Mouse (Mus musculus): ENCODE data around the gene Mapk3. TPM values are rescaled to one million over a fixed set of nuclear protein-coding genes. Genes with fewer than 3 reads are reported as not detected.

Mapk3 gene
- polyA plus RNA-seq, 1 experiment from 2014 or later, result 75.3 TPM

GRCm38 (mm10) chr7:126760956-126761355 is 1.6 kb downstream of the Mapk3 start:
- H3K4me3 ChIP-seq, result peak overlapping the region; percentile 81
- peak overlapping the region; percentile 89; the same call in 1 of the 2 replicates for H3K27ac ChIP-seq
- no peak for ATAC-seq
- H3K9ac ChIP-seq, result peak overlapping the region; percentile 90
- no peaks in the 10 kb centered on the region for H3K27me3 ChIP-seq
- H3K9me3 ChIP-seq (replicated peaks), result no peaks in the 10 kb centered on the region
- peaks cover 34% of the 10 kb centered on the region for H3K4me1 ChIP-seq
- peak overlapping the region; percentile 93 for H3K4me2 ChIP-seq
- WGBS, result 78% methylated on average over 4 of the region's 4 CpGs
- H3K36me3 ChIP-seq (ENCODE audit: poor library complexity, severe bottlenecking), result peaks cover 42% of the 10 kb centered on the region

- peaks cover 34% of the 10 kb centered on the region for H3K4me1 ChIP-seq
- no peak for ATAC-seq
- H3K27ac ChIP-seq, result peak overlapping the region; percentile 65
- no peaks in the 10 kb centered on the region for H3K27me3 ChIP-seq
- peak overlapping the region; percentile 93 for H3K4me2 ChIP-seq
- H3K9ac ChIP-seq, result peak overlapping the region; percentile 90; the same call in 1 of the 2 replicates
- WGBS, result 84% methylated on average over 6 of the region's 6 CpGs
- 0 out of 2 replicates have a peak overlapping the region, but pooled peaks have one; percentile 81 for H3K4me3 ChIP-seq
- H3K36me3 ChIP-seq (ENCODE audit: poor library complexity, severe bottlenecking), result peaks cover 48% of the 10 kb centered on the region
- no peaks in the 10 kb centered on the region for H3K9me3 ChIP-seq (replicated peaks)
Measured at GRCm38 (mm10) chr7:126761529-126762067, 2.2 kb downstream of the Mapk3 start.

GRCm38 (mm10) chr7:126762471-126763008 is 3.1 kb downstream of the Mapk3 start:
- Histone ChIP-seq H3K4me1 (peaks cover 34% of the 10 kb centered on the region), H3K27ac (peak overlapping the region; percentile 65), H3K9me3 (replicated peaks) (no peaks in the 10 kb centered on the region), H3K36me3 (ENCODE audit: poor library complexity, severe bottlenecking) (peaks cover 58% of the 10 kb centered on the region), H3K4me3 (peak overlapping the region; percentile 10; the same call in 1 of the 2 replicates), H3K4me2 (peak overlapping the region; percentile 41), H3K27me3 (no peaks in the 10 kb centered on the region), H3K9ac (peak overlapping the region; percentile 43; the same call in 1 of the 2 replicates)
- no peak for ATAC-seq
- WGBS, result 69% methylated on average over 17 of the region's 17 CpGs

DNA sequence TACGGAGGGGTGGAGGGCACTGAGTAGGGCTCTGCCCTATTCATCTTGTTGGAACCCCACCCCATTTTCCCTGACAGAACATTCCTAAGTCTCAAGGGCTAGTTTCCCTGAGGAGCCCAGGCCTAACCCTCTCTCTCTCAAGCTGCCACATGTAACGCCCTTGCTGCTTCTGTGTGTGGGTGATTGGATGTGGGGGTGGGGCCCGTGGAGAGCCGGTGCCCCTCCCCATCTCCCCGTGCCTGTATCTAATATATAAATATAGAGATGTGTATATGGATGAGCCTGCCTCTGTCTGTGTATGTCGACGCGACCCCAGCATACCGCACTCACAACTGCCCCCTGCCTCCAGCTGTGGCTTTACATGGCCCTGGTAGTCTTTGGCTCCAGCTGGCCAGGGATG is 6.1 kb downstream of the Mapk3 start:
- 91% methylated on average over 9 of the region's 9 CpGs for WGBS

DNA sequence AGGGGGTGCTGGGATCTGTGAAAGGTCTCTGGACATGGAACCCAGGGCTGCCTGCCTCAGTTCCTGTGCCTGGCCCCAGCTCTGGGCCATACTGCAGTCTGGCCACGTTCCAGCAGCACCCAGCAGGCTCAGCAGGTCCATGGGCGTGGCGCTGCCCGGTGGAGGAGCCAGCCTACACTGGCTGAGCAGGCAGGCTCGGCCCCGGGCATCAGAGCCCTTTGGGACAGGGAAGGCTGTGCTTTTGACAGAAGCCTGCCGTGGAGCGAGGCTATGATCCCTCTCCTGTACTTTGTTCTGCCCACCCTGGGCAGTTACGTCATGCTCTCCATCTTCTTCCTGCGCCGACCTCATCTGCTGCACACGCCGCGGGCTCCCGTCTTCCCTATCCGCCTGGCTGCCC is 6.8 kb downstream of the Mapk3 start, which contains the start of gene Gdpd3:
Gene Gdpd3, plus strand, starts transcription at position 134 of the 400 bp plus-strand sequence.
- 94% methylated on average over 16 of the region's 16 CpGs for WGBS

More for the DNA sequence above, 6.1 kb downstream of the Mapk3 start:
- Histone ChIP-seq H3K4me2 (no peak overlapping the region), H3K36me3 (ENCODE audit: poor library complexity, severe bottlenecking) (peaks cover 87% of the 10 kb centered on the region), H3K27ac (no peak overlapping the region), H3K9ac (no peak overlapping the region), H3K4me3 (no peak overlapping the region), H3K9me3 (replicated peaks) (no peaks in the 10 kb centered on the region), H3K4me1 (peaks cover 27% of the 10 kb centered on the region), H3K27me3 (no peaks in the 10 kb centered on the region)
- ATAC-seq, result no peak

DNA sequence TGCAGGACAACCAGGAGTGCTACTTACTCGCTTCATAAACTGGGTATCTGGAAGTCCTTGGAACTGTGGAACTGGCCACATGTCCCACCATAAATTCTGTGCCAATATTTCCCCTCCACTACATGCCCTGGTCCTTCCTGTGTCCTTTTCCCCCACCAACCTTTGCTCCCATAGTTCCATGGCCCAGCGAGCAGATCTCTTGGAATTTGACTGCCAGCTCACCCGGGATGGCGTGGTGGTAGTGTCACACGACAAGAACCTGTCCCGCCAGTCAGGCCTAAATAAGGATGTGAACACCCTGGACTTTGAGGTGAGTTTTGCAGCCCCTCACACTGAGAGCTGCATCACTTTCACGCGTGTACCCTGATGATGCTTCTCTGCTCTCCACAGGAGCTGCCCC is 7.6 kb downstream of the Mapk3 start:
- H3K27ac ChIP-seq, result no peak overlapping the region
- H3K27me3 ChIP-seq, result no peaks in the 10 kb centered on the region
- WGBS, result 97% methylated on average over 8 of the region's 8 CpGs
- H3K36me3 ChIP-seq (ENCODE audit: poor library complexity, severe bottlenecking), result peaks cover 91% of the 10 kb centered on the region
- peaks cover 12% of the 10 kb centered on the region for H3K4me1 ChIP-seq
- no peaks in the 10 kb centered on the region for H3K9me3 ChIP-seq (replicated peaks)
- ATAC-seq, result no peak
- H3K9ac ChIP-seq, result no peak overlapping the region
- no peak overlapping the region for H3K4me3 ChIP-seq
- no peak overlapping the region for H3K4me2 ChIP-seq

More for the DNA sequence above, 6.8 kb downstream of the Mapk3 start, which contains the start of gene Gdpd3:
- H3K36me3 ChIP-seq (ENCODE audit: poor library complexity, severe bottlenecking), result peaks cover 93% of the 10 kb centered on the region
- no peaks in the 10 kb centered on the region for H3K9me3 ChIP-seq (replicated peaks)
- no peak within 1 kb of the TSS for H3K9ac ChIP-seq
- H3K4me2 ChIP-seq, result no peak within 1 kb of the TSS
- H3K27ac ChIP-seq, result no peak within 1 kb of the TSS; the same call in 1 of the 2 replicates
- H3K4me1 ChIP-seq, result peaks cover 20% of the 10 kb centered on the region
- ATAC-seq, result no peak
- no peak within 1 kb of the TSS for H3K4me3 ChIP-seq
- no peaks in the 10 kb centered on the region for H3K27me3 ChIP-seq

DNA sequence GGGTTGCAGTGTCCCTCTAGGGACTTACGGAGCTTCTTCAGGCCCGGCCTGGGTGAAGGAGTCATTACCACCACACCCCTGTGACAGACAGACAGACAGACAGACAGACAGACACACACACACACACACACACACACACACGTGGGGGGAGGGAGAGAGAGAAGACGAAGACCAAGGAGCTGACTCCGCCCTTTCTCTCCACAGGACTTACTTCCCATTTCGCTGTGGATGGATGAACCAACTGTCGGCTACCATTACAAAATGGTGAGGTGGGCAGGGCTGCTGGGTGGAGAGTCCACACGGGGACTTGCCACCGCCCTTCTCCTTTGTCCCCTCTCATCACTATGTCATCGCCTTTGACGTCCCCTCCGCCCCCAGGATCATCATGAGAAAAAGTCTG is 11.4 kb downstream of the Mapk3 start:
- H3K36me3 ChIP-seq (ENCODE audit: poor library complexity, severe bottlenecking), result peaks cover 63% of the 10 kb centered on the region

GRCm38 (mm10) chr7:126773351-126773750 is 13.9 kb downstream of the Mapk3 start:
- Histone ChIP-seq H3K27ac (no peak overlapping the region), H3K4me3 (no peak overlapping the region), H3K9ac (no peak overlapping the region), H3K4me1 (peaks cover 25% of the 10 kb centered on the region), H3K36me3 (ENCODE audit: poor library complexity, severe bottlenecking) (peaks cover 42% of the 10 kb centered on the region), H3K27me3 (no peaks in the 10 kb centered on the region), H3K9me3 (replicated peaks) (no peaks in the 10 kb centered on the region), H3K4me2 (no peak overlapping the region)
- WGBS, result 86% methylated on average over 2 of the region's 2 CpGs
- ATAC-seq, result no peak

More for the DNA sequence above, 11.4 kb downstream of the Mapk3 start:
- no peak overlapping the region for H3K9ac ChIP-seq
- H3K27me3 ChIP-seq, result no peaks in the 10 kb centered on the region
- no peak for ATAC-seq
- no peak overlapping the region for H3K4me2 ChIP-seq
- H3K27ac ChIP-seq, result no peak overlapping the region
- peaks cover 3% of the 10 kb centered on the region for H3K4me1 ChIP-seq
- H3K4me3 ChIP-seq, result no peak overlapping the region
- no peaks in the 10 kb centered on the region for H3K9me3 ChIP-seq (replicated peaks)
- WGBS, result 86% methylated on average over 12 of the region's 12 CpGs

- ATAC-seq, result no peak
- Histone ChIP-seq H3K27me3 (no peaks in the 10 kb centered on the region), H3K4me1 (peaks cover 35% of the 10 kb centered on the region), H3K9ac (no peak overlapping the region), H3K4me2 (no peak overlapping the region), H3K4me3 (no peak overlapping the region), H3K27ac (no peak overlapping the region), H3K9me3 (replicated peaks) (no peaks in the 10 kb centered on the region), H3K36me3 (ENCODE audit: poor library complexity, severe bottlenecking) (peaks cover 37% of the 10 kb centered on the region)
- 82% methylated on average over 2 of the region's 2 CpGs for WGBS
Measured at GRCm38 (mm10) chr7:126774463-126774862, 15.1 kb downstream of the Mapk3 start.

DNA sequence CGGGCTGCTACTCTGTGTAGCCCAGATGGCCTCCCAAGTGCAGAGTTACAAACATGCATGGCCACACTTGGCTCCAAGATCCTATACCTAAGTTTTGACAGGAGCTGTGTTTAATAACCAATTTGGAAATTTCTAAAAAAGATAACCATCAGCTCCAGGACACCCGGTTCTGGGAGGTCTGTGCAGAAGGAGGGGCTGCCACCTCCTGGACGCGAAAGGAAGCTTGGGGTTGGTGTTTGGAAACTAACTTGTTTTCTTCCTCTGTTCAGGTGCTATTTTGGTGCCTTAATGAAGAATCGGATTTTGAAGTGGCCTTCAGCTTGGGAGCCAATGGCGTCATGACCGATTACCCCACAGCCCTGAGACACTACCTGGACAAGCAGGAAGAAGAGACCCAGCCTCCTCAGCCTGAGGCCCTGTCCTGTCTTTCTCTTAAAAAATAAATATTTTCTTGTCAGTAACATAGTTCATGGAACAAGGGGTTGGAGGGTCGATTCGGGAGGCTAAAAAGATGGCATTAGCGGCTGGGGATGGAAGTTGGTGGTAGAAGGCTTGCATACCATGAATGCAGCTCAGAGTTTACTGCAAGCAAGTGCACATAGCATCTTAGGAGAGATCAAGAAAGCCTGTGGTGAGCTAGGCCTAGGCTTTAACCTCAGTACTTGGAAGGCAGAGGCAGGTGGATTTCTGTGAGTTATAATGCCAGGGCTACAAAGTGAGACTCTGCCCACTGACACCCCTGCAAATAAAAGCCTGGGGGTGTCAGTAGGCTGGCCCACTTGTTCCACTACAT is 16.0 kb downstream of the Mapk3 start:
- Histone ChIP-seq H3K36me3 (ENCODE audit: poor library complexity, severe bottlenecking) (peaks cover 28% of the 10 kb centered on the region), H3K4me3 (no peak overlapping the region), H3K9me3 (replicated peaks) (no peaks in the 10 kb centered on the region), H3K9ac (peak overlapping the region; percentile 93), H3K4me2 (peak overlapping the region; percentile 97; the same call in 1 of the 2 replicates), H3K27ac (peak overlapping the region; percentile 79; the same call in 1 of the 2 replicates), H3K4me1 (peaks cover 44% of the 10 kb centered on the region), H3K27me3 (no peaks in the 10 kb centered on the region)
- 83% methylated on average over 10 of the region's 10 CpGs for WGBS
- no peak for ATAC-seq

DNA sequence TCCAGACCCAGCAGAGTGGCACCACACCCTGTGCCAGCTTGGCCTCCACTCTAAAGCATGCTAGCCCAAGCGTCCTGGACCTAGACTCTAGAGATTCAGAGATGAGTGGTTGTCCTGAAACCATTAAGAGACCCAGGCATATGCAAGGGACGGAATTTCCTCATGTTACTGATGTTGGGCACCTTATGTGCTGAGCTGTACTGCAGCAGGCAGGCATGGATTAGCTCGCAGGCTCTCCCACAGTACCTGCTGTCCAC is 16.5 kb downstream of the Mapk3 start:
- Histone ChIP-seq H3K4me3 (peak overlapping the region; percentile 81; the same call in 1 of the 2 replicates), H3K36me3 (ENCODE audit: poor library complexity, severe bottlenecking) (peaks cover 23% of the 10 kb centered on the region), H3K27me3 (no peaks in the 10 kb centered on the region), H3K27ac (peak overlapping the region; percentile 79), H3K4me1 (peaks cover 47% of the 10 kb centered on the region), H3K4me2 (peak overlapping the region; percentile 97), H3K9me3 (replicated peaks) (no peaks in the 10 kb centered on the region), H3K9ac (peak overlapping the region; percentile 93)
- WGBS, result 74% methylated on average over 3 of the region's 3 CpGs
- ATAC-seq, result no peak

- no peaks in the 10 kb centered on the region for H3K9me3 ChIP-seq (replicated peaks)
- whole genome bisulfite sequencing, result under 1% methylated on average over 35 of the region's 37 CpGs
- H3K4me1 ChIP-seq, result peaks cover 54% of the 10 kb centered on the region
- ATAC-seq, result peak; percentile 90
- peak within 1 kb of the TSS; percentile 79 for H3K27ac ChIP-seq
- peak within 1 kb of the TSS; percentile 81 for H3K4me3 ChIP-seq
- no peaks in the 10 kb centered on the region for H3K27me3 ChIP-seq
- peak within 1 kb of the TSS; percentile 97 for H3K4me2 ChIP-seq
- H3K36me3 ChIP-seq (ENCODE audit: poor library complexity, severe bottlenecking), result peaks cover 17% of the 10 kb centered on the region
- H3K9ac ChIP-seq, result peak within 1 kb of the TSS; percentile 93
Measured at GRCm38 (mm10) chr7:126776598-126777057, 17.2 kb downstream of the Mapk3 start, which contains the start of gene Ypel3. Ypel3 (plus strand) TSS chr7:126776955.

Measured in forebrain, embryonic 13.5 days (tissue).